Mouse (Mus musculus) megakaryocyte-erythroid progenitor cell, adult 5 weeks (primary cell): ENCODE data around the gene Mrpl40. TPM values are rescaled to one million over a fixed set of nuclear protein-coding genes. Genes with fewer than 3 reads are reported as not detected.

Experiments used
- polyA plus RNA-seq: library from polyadenylated mRNA; stranded (reverse); fragments of >175 nt; gene quantifications from 2 replicates; pipeline ENCODE4 v1.2.3, GENCODE M21; 2012

Gene Mrpl40
- polyA plus RNA-seq: 13.5 and 14.5 TPM in 2 replicates

DNA sequence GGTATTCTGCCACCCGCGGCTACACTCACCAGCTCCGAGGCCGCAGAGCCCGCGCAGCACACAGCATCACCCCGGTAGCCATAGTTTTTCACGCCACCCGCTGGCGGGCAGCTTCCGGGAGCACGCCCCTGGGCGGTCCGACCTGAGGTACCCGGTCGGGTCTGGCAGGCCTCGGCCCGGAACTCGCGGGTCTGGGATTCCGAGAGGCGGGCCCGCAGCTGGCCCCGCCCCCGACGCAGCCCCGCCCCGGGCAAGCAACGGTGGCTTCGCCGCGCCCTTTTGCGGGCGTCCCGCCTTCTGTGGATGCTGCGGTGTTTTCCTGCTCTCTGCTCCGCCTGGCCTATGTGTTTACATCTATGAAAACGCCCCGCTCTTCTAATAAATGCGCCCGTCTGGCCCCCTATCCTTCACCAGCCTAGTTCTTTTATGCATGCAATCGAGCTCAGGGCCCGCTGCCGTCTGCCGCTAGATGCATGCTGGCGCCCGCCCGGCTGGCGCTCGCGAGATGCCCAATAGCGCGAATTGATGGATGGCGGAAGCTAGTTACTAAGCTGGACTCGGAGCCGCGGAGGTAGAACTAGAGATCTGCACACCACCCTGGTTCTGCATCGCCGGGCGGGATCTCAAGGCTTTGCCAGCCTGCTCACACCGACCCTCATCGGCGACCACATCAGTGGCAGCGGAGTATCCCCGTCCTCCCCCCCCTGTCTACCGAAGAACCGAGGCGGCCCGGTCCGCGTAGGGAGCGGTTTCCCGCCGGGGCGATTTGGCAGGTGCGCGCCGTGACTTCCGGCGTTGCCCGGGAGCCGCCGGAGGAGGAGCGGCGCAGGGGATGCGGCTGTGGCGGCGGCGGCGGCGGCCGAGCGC is at the start of gene Mrpl40, which contains the start of gene Hira:
Mrpl40 (minus strand) TSS at position 421 of the 867 bp plus-strand sequence.
Hira (plus strand) TSS at position 596 of the 867 bp plus-strand sequence.

DNA sequence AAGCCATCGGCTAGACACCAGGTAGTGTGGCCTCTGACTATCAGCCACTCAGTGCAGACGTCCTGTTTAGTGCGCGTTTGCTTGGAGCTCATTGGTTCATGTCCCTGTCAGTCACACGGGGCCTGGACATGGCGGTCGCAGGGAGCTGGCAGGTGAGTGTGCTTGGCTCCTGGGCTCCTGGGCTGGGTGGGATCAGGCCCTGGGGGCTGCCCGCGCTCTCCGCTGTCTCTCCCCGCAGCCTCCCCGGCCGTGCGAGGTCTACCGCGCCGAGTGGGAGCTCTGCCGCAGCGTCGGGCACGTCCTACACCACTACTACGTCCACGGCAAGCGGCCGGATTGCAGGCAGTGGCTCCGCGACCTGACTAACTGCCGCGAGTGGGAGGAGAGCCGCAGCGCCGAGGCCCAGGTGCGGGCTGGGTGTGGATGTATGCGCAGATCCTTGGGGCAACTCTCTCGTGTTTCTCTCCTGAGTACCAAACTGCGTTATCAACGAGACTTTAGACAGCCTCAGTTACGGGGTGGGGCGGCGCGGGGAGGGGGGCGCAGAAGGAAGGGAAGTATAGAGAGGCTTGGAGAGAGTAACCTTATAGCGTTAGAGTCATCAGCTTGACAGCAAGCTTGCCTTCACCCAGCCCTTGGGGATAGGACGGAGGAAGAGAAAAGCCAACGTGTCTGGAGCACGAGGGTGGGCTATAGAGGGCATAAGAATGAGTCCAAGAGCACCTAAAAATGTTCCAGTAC is 40.0 kb downstream of the Mrpl40 start, which contains the start of the genes 2510002D24Rik and Gm28539:
2510002D24Rik (plus strand) TSS at position 111 of the 741 bp plus-strand sequence.
Gm28539 (plus strand) TSS at position 117 of the 741 bp plus-strand sequence.

Other genes starting within 250 kb of the Mrpl40 start
- gene Sept5, start 246.9 kb downstream of the Mrpl40 start, polyA plus RNA-seq: 6.9 and 10.6 TPM in 2 replicates
- 0.13 TPM in 1 of 2 replicates, not detected in the other for gene Cldn5, start 100.0 kb downstream of the Mrpl40 start, polyA plus RNA-seq
- 9.6 and 10.8 TPM in 2 replicates for gene Ufd1, start 65.1 kb downstream of the Mrpl40 start, polyA plus RNA-seq
- gene Cdc45, start 64.9 kb downstream of the Mrpl40 start, polyA plus RNA-seq: 22.4 and 27.9 TPM in 2 replicates
- gene 2510002D24Rik, start 40.3 kb downstream of the Mrpl40 start, polyA plus RNA-seq: 52.4 and 56.7 TPM in 2 replicates
- gene Gm28539, start 40.3 kb downstream of the Mrpl40 start, polyA plus RNA-seq: not detected in 2 replicates
- gene Hira, start 175 bp upstream of the Mrpl40 start, polyA plus RNA-seq: 25.6 and 31.1 TPM in 2 replicates